Comparison of ENCODE assay signal across 8 mouse cellular contexts in genomic region chr1:132292318-132293129, GRCm38 (mm10). TPM values are rescaled to one million over a fixed set of nuclear protein-coding genes. Genes with fewer than 3 reads are reported as not detected.
A peak's percentile ranks its signal among the peaks of the same experiment; 100 is the strongest.
DNase-seq lines count a peak whose midpoint lies in the region; ATAC-seq and TF ChIP-seq lines count a peak whose summit lies in the region.

No protein-coding gene starts in this region.

- H3K4me2 ChIP-seq in neural tube, embryonic 15.5 days = no peak overlapping the region

- H3K27ac ChIP-seq in forebrain, embryonic 10.5 days = peak overlapping the region; percentile 81
- 0 out of 2 replicates have a peak overlapping the region, but pooled peaks have one; percentile 24 for H3K27ac ChIP-seq in neural tube, embryonic 15.5 days (replicated peaks)

- H3K9ac ChIP-seq in neural tube, embryonic 15.5 days (replicated peaks) = no peak overlapping the region

- no peak for ATAC-seq in neural tube, embryonic 15.5 days (ENCODE audit: low FRiP score)
- no peak for ATAC-seq in erythroid progenitor cell, adult 5-6 weeks (replicated peaks; ENCODE audit: low FRiP score, poor library complexity, severe bottlenecking)

- 34% methylated on average over 21 of the region's 21 CpGs for WGBS in forebrain, embryonic 10.5 days
- 31% methylated on average over 21 of the region's 21 CpGs for WGBS in neural tube, embryonic 15.5 days

- H3K27me3 ChIP-seq in C2C12 (ENCODE audit: control insufficient read depth, insufficient read depth, insufficient read length) = no peaks in the 10 kb centered on the region
- H3K27me3 ChIP-seq in forebrain, embryonic 10.5 days (ENCODE audit: poor library complexity, severe bottlenecking) = peaks cover 71% of the 10 kb centered on the region
- H3K27me3 ChIP-seq in neural tube, embryonic 15.5 days (replicated peaks) = no peaks in the 10 kb centered on the region

- H3K36me3 ChIP-seq in C2C12 (ENCODE audit: control insufficient read depth, insufficient read depth) = no peaks in the 10 kb centered on the region
- H3K36me3 ChIP-seq in forebrain, embryonic 10.5 days (replicated peaks) = no peaks in the 10 kb centered on the region
- H3K36me3 ChIP-seq in neural tube, embryonic 15.5 days = no peaks in the 10 kb centered on the region

- peak overlapping the region; percentile 75 for H3ac ChIP-seq in C2C12 (ENCODE audit: control insufficient read depth, insufficient read length, low read depth)

- H3K4me1 ChIP-seq in forebrain, embryonic 10.5 days = peaks cover 92% of the 10 kb centered on the region
- H3K4me1 ChIP-seq in neural tube, embryonic 15.5 days = peaks cover 45% of the 10 kb centered on the region

- H3K79me3 ChIP-seq in C2C12 (ENCODE audit: low read depth) = peaks cover 20% of the 10 kb centered on the region

- no peaks in the 10 kb centered on the region for H3K9me3 ChIP-seq in forebrain, embryonic 10.5 days
- no peaks in the 10 kb centered on the region for H3K9me3 ChIP-seq in neural tube, embryonic 15.5 days (replicated peaks)

- TF ChIP-seq CTCF in C2C12 (IDR thresholded peaks at IDR 0.05; ENCODE audit: control insufficient read depth, insufficient read depth, insufficient read length) = peak; percentile 65

- H3K79me2 ChIP-seq in C2C12 (ENCODE audit: control insufficient read depth, insufficient read depth) = peaks cover 37% of the 10 kb centered on the region

- DNase-seq in embryo, embryonic 10 days (ENCODE audit: low spot score) = peak; percentile 53
- DNase-seq in embryo, embryonic 9.5 days (ENCODE audit: extremely low spot score) = no peak
- peak; percentile 58 for DNase-seq in forebrain, embryonic 10.5 days (ENCODE audit: extremely low spot score, low spot score)
- peak; percentile 61 to 65 for DNase-seq in kidney, postnatal 25 days
- DNase-seq in T-cell, adult 2 months (ENCODE audit: low spot score) = no peak

- no peak overlapping the region for H3K4me3 ChIP-seq in C2C12 (ENCODE audit: insufficient read depth, poor library complexity, severe bottlenecking)
- no peak overlapping the region for H3K4me3 ChIP-seq in forebrain, embryonic 10.5 days
- no peak overlapping the region for H3K4me3 ChIP-seq in neural tube, embryonic 15.5 days (replicated peaks)

TF ChIP-seq in C2C12, 6 proteins besides CTCF, POLR2A, EP300 and RAD21:
- TF ChIP-seq MAX (IDR thresholded peaks at IDR 0.05) (peak; percentile 31), MYOG (IDR thresholded peaks at IDR 0.05; ENCODE audit: control insufficient read depth, extremely low read depth, insufficient read length) (no peak), FOSL1 (IDR thresholded peaks at IDR 0.05; ENCODE audit: insufficient read depth, low read length, poor library complexity, severe bottlenecking) (peak; percentile 52), MYOD1 (IDR thresholded peaks at IDR 0.05; ENCODE audit: control insufficient read depth, insufficient read length, low read depth) (no peak)

RNA-seq across cellular contexts. Expression of gene Klhdc8a, which starts 5.9 kb away (rescaled TPM):
- polyA plus RNA-seq in C2C12 (2012; fragmentation: generic; extraction: Trizol) = 19.0 TPM
- polyA plus RNA-seq in forebrain, embryonic 10.5 days (2016; fragmentation: Nextera tagmentation; extraction: Ambion mirVana) = 0.30 and 0.33 TPM in 2 replicates
- polyA plus RNA-seq in neural tube, embryonic 15.5 days (2015; fragmentation: Nextera tagmentation; extraction: Ambion mirVana) = 7.5 TPM in 2 replicates
- total RNA-seq in erythroid progenitor cell, adult 5-6 weeks (2015; ENCODE audit: low replicate concordance) = not detected in 2 replicates
- not detected in 2 replicates for total RNA-seq in erythroid progenitor cell, adult 5-6 weeks (2017; ENCODE audit: low replicate concordance)

RNA-seq across cellular contexts. Expression of gene Nuak2, which starts 23.4 kb away (rescaled TPM):
- 11.7 TPM for polyA plus RNA-seq in C2C12 (2012; fragmentation: generic; extraction: Trizol)
- 49.9 TPM in 2 replicates for polyA plus RNA-seq in forebrain, embryonic 10.5 days (2016; fragmentation: Nextera tagmentation; extraction: Ambion mirVana)
- 6.6 and 7.1 TPM in 2 replicates for polyA plus RNA-seq in neural tube, embryonic 15.5 days (2015; fragmentation: Nextera tagmentation; extraction: Ambion mirVana)
- total RNA-seq in erythroid progenitor cell, adult 5-6 weeks (2015; ENCODE audit: low replicate concordance) = 1.1 and 6.3 TPM in 2 replicates
- 3.7 TPM in 1 of 2 replicates, not detected in the other for total RNA-seq in erythroid progenitor cell, adult 5-6 weeks (2017; ENCODE audit: low replicate concordance)

Comparison
In these comparisons a context has a peak if more than half of its experiments do, and no peak if none do; other contexts are left out.
1. DNase-seq: peak in embryo, embryonic 10 days (single experiment), forebrain, embryonic 10.5 days (single experiment) and kidney, postnatal 25 days (2 of 2); none in embryo, embryonic 9.5 days (single experiment) and T-cell, adult 2 months (single experiment).